Mouse (Mus musculus): ENCODE results near the gene Itga3.

The Itga3 gene

DNA sequence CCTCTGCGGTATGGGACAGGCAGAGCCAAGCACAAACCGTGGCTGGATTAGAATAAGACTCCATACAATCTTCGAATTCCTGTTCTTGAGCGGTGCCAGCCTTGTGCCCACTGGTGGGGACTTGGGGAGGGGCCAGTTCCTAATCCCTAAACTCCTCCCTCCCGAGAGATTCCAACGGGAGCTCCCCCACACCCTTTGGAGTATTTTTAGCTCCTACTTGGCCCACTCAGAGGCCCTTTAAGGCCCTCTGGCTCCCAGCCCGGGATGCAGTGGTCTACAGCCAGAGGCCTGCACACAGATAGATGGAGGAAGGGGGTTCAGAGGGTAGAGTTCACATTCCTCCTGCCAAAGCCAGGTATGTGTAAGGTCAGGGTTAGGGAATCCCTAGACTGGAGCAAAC lies 5.3 kb downstream of the Itga3 start:
- peak; percentile 65 for DNase-seq (ENCODE audit: low spot score)

DNA sequence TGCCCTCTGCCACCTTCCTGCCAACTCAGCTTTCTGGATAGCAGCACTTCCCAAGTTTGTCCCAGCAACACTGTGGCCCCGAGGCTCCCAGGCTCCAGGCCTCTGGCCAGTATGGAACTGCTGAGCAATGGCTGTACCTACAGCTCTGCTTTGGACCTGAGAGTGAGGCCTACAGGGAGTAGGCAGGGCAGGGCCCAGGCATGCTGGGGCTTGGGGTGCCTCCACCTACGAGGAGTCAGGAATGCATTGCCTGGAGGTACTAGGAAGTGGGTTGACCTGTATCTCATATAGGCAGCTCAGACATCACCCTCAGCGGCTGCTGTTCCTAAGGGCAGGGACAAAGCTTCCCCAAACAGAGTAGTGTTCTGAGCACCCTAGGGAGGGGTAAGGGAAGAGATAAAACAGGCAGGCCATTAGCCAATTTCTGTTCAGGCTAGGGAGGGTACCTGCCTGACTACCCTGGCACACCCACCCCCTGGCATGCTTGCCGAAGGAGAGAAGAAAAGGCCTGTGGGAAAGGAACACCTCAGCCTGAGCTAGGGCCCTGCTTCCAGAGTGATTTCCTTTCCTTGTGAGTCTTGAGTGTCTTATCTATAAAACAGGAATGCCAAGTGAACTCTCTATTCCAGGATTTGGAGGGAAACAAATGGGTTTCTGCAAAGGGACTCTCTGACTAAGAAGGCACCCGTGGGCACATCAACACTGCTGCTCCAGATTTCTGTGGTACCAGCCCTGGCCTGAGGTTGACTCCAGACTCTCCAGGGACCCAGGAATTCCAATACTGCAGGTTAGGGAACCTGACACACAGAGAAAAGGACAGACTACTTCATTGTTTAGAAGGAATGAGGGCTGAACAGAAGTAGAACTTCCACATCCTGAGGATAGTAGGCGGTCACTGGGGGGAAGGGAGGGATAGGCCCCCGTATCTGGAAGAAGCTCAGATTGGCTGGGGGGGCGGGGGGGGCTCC lies 6.2 kb downstream of the Itga3 start:
- DNase-seq (ENCODE audit: low spot score), result no peak

DNA sequence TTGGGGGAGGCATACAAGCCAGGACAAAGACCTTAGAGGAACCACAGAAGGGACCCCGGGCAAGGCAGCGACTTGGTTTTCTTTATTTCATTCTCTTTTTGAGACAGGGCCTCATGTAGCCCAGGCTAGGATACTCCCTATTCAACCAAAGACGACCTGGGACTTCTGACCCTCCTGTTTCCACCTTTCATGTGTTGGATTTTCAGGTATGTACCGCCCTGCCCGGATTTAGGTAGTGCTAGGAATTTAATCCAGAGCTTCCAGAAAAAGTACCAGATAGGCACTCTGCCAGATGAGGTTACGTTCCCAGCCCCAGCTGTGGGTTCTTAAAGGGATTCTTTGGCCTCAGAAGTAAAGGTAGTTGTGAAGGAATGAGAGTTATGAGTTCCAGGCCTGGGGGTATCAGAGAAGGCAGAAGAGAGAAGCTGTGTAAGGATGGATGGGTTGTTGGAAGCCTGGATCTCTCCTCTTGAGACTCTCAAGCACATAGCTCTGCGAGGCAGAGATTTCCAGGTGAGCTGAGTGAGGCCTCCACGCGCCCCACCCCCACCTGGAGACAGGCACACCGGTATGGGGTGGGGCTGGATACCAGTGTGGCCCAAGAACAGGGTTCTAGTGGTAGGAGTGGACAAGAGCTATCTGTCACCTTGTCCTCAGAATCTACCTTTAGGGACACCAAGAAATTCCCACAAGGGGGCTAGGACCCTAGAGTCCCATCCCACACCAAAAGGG lies 7.2 kb downstream of the Itga3 start:
- DNase-seq (ENCODE audit: low spot score), result no peak

DNA sequence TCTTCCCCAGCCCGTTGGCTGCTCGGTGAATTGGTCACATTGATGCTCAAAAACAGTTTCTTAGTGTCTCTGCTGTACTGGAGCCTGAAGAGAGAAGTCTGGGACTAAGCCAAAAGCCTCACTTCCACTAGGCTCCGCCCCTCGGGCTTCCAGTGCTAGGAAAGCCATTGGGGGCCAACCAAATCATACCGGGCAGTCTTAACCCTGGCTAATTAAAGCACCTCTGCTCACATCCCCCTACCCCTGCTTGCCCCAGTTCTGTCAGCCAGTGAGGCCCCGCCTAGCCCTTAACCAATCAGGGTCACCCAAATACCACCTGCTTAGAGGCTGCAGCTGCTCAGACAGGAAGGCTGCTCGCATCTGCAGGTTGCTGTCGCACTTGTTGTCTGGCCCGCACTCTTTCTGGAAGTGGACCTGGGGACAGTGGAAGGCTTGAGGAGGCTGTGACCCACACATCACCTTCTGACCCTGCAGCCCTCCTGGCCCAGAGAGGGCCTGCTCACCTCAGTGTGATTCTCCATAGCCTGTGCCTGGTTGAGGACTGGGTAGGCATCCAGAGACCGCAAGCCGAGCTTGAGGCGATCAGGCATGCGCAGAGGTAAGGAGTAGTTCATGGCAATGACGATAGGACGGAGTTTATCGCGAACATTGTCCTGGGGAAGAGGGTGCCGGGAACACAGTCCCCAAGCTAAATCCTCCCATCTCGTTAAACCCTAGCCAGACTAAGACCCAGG lies 19.7 kb downstream of the Itga3 start:
- DNase-seq (ENCODE audit: low spot score), result no peak

DNA sequence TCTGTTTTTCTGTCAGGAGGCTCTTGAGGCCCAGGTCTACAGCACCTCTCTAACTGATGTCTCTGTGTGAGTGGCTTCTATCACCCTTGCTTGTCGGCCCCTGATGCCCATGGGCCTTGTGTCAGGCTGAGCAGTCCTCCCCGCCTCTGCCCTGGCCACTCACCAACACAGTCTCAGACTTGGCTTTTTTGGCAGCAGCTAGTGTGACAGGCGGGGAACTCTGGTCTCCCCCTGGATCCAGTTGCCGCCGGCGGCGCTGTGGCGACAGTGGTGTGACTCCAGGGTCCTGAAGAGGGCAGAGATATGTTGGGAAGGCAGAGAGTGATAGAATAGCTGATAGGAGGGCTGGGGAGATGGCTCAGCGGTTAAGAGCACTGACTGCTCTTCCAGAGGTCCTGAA lies 23.5 kb downstream of the Itga3 start:
- DNase-seq (ENCODE audit: low spot score), result no peak

DNA sequence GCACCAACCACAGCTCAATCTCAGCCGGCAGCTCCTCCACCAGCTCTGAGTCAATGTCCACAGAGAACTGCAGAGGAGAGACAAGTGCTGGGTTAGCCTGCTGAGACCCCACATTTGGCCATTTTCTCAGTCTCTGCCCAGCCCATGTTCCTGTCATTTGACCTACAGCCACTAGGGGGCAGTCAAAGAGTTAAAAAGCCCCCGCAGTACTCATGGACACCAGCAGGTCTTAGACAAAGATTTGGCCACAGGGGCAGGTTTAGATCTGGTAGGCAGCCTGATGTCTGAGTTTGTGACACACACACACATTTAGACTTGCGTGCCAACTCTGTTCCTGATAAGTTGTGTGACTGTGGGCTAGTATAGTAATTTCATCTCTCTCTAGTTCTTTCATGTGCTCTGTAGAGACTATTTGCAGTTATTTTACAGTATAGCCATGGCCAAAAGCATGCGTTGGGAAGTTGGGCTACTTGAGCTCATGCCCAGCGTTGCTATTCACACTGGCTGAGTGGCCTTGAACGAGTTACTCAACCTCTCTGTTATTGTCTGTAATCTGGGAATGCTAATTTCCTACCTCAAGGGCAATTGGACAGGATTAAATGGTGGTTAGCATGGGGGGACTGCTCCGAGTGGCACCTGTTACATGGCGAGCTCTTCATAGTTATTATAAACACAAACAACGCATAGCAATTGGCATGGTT lies 29.5 kb downstream of the Itga3 start:
- DNase-seq (ENCODE audit: low spot score), result peak; percentile 64

DNA sequence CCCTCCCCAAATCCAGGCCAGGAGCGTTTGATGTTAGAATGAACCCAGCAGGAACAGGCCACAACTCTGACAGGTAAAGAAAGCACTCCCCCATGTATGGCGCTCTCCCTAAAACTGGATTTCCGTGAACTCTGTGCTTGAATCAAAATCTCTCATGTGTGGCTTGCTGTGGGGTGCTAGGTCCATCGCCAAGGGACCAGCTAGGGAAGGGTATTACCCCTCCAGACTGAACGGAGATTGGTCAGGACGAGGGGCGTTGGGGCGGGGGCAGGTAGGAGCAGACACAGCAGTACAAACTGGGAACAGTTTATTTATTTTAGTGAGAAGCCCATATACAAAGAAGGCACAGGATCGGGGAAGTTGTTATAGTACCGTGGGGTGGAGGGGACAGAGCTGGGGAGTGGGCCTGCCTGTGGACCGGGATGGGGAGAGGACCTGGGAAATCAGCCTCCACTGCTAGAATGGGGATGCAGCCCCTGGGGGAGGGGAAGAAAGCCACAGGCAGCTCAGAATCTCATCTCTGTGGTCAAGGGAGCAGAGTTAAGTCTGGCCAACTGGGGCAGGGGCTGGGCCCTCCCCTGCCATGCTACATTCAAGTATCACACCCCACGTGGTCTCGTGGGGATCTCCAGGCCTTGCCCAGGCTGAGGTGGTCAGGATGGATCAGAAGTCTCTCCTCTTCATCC lies 32.3 kb downstream of the Itga3 start:
- DNase-seq (ENCODE audit: low spot score), result no peak

DNA sequence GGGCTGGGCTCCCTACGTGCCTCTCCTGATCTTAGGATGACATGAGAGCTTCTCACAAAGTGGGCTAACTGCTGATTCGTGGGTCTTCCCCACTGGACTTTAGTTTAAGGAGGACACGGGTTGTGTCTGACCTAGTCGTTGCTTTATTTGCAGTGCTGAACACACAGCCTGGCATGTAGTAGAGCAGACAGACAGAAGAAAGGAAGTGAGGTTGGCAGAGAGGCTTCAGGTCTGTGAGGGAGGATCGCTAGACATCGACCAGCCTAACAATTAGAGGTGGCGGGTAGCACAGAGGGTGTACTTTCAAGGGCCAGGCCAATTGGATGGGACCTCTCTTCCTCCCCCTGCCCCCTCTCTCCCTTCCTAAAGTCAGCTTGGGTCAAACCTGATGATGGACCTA lies 33.0 kb downstream of the Itga3 start:
- DNase-seq (ENCODE audit: low spot score), result no peak

DNA sequence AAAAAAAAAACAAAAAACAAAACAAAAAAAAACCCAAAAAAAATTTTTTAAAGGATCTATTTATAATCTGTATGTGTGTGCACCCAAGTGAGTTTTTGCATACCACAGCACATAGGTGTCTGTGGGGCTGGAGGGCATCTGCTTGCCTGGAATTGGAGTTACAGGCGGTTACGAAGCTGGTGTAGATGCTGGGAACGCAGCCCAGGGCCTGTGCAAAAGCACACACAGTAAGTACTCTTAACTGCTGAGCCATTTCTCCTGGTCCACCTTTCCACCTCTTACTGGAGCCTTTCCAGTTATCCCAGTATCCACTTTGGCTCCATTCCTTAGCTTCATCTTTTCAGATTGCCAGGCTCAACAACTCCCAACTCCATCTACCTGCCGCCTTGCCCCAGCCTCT lies 33.5 kb downstream of the Itga3 start:
- no peak for DNase-seq (ENCODE audit: low spot score)

DNA sequence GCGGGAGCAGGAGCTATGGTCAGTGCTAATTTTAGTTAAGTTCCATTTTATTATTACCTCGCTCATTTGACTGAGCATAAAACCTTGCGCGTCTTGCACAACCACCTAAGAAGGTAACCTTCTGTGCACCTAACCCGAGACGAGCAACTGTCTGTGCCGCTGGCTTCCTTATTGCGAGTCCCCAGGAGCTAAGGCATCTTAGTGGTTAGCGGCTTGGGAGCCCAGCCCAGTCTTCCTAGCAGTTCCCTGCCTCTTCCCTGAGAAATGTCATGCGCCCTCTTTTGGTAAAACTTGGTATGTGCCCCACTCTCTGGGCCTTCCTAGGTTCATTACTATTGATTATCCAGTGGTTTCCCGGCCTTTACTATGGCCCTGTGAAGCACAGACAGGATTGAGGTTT lies 34.5 kb downstream of the Itga3 start:
- DNase-seq (ENCODE audit: low spot score), result peak; percentile 88

DNA sequence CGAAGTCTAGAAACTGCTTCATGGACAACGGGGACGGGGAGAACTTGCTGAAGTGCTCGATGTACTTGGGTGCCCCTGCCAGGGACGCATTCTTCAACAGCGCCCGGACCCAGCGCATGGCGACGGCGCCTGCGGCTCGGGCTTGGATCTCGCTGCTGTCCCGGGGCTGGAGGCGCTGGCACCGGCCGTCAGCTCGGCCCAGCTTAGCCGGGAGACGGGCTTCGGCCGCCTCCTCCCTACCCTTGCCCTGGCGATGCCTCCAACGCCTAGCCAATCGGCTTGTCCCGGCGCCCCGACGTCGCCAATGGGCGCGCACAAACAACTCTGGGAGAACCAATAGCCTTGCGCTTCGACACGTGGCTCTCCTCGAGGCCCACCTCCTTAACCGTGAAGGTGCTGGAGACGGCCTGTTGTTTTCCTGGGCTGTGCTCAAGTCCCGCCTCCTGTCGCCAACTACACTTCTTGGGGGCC lies 35.4 kb downstream of the Itga3 start, which contains the start of gene Pdk2:
Gene Pdk2, minus strand, starts transcription at position 216 of the 471 bp plus-strand sequence.
- peak; percentile 98 for DNase-seq (ENCODE audit: low spot score)

DNA sequence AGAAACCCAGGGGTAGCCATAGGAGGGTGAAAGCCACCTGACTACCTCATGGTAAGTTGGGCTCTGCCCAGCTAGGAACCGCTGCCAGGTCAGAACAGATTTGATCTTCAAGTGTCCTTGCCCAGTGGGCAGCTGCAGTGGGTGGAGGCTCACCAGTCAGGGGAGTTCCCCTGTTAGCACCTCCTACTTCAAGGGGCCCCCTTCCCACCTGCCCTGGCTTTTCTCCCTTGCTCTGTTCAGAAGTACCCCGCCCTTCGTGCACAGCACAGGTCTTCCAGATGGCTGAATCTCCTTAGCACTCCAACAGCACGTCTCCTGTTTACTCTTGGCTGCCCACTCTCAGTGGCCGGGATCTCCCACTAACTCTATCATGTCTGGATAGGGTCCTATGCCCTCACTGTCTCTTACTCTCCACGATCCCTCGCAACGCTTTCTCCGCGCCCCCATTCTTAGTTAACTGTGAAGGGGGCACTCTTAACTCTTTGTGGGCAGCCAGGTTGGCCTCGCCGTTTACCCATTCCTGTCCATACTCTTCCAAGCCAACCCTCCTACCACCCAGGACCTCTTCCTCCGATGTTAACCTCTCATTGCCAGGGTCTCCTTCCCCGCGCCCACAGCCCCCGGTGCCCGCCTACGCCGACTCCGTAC lies 36.0 kb downstream of the Itga3 start:
- peak; percentile 84 for DNase-seq (ENCODE audit: low spot score)

DNA sequence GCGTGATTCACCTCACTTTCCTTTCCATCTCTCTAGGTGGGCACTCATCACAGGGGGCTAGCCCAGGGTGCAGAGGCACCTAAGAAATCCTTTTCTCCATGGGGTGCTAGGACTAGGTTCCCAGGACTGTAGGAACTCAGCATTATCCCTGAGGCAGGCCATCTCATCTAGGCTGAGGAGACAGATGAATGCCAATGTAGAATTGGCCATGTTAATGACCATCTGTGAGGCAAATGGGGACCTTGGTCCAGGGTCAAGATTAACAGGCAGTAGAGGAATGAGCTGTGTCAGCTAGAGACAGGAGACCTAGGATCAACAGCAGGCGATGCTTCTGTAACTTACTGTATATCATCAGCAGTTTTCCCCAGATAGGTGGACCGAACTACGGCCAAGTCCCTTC lies 36.8 kb downstream of the Itga3 start:
- DNase-seq (ENCODE audit: low spot score), result no peak

DNA sequence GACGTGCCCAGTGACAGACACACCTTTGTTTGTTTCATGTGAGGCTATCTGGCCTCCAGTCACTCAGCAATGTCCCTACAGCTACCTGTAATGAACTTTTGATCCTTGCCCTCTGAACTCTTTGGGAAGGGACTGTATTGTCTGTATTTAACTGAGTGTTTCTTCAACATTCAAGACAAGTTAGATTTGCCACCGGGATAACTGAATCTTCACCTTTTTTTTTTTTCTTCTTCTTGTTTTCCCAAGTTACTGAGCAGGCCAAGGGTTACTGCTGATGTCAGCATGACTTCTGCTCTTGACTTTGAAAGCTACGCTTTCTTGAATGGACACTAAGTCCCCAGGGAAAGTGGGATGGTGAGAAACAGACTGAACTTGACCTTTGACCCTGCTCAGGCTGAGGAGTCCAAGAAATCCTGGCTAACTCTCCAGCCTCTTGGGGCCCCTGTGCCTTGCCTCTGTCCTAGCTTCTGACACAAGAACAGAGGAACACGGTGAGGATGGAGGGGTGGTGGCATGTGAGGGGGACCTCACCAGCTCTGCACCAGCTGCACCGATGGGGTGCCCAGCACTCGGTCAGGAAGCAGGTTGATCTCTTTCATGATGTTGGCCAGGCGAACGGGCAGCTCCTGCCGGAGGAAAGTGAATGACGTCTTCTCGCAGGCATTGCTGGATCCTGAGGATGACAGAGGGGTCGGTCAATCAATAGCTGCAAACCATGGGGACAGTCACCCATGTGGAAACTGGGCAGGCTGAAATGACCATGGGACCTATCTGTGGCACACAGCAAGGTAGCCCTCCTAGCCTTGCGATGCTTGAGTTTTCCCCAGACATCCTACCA lies 37.6 kb downstream of the Itga3 start:
- no peak for DNase-seq (ENCODE audit: low spot score)

DNA sequence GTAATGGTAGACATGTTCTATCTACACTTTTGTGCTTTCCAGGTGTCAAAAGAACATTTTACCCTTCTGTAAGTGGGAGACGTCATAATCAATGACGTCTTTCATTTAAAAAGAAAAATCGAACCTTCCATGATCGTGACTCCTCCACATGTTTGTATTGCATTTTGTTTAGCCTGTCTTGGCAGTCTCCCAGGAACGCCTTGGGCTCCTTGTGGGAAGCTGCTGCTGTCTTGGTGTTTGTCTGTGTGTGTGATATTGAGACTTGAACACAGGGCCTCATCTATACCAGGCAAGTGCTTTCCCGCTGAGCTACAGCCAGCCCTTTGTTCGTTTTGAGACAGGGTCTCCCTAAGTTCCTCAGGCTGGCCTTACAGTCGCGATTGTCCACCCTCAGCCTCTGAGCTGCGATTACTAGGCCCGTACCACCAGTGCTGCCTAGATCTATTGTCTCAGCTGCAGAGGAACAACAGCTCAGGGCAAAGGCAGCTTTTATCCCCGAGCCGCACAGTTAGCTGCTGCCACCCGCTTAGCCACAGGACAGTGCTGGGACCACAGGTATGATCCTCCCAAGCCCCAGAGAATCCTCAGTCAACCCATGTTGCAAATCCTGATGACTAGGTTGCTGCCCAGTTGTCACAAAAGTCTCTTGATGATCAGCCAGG lies 38.3 kb downstream of the Itga3 start:
- DNase-seq (ENCODE audit: low spot score), result no peak

DNA sequence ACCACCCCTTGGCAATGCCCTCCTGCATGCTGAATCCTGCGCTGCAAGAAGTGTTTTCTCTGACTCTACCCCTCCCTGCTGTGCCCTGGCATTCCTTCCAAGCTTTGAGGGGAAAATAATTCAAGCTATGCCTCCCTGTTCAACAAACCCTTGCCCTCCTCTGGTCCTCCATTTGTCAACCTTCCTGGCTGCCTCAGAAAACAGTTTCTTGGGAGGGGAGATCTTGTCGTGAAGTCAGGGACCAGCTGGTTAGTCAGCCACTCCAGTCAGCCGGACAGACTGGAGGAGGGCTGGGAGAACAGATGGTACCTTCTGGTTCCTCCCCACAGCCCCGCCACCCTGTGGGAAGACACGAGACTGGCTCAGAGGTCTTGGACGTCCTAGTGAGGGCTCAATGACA lies 39.3 kb downstream of the Itga3 start:
- DNase-seq (ENCODE audit: low spot score), result no peak

DNA sequence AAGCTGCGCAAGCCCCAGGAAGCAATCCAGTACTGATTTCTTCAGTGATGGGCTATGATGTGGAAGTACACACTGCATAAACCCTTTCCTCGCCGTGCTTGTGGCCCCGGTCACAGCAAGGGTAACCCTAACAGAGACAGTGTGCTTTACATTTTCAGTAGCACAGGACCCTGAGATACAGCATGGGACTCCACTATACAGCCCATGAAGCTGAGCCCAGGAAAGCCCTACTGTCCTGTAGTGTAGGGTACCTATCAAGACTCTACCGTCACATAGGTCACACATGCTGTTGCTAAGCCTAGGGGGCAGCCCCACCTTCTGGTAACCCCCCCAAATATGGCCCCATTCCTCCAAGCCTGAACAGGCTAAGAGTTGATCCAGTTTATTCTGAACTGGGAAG lies 40.1 kb downstream of the Itga3 start:
- DNase-seq (ENCODE audit: low spot score), result no peak

DNA sequence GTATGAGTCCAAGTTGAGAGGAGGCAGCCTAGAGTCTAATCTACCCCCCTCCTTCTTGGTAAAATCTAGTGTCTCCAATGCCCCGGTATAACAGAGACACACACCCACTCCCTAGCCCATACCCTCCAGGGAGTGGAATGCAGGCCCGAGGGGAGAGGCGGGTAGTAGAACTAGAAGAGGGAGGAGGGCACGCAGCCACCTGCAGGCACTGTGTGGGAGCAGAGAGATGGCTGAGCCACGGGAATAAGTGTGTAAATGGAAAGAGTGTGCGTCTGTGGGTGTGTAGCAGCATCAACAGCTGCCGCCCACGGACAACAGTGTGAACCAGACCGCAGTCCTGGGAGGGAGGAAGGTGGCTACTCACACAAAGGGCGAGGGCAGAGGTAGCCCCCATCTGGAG lies 41.7 kb downstream of the Itga3 start:
- no peak for DNase-seq (ENCODE audit: low spot score)

DNA sequence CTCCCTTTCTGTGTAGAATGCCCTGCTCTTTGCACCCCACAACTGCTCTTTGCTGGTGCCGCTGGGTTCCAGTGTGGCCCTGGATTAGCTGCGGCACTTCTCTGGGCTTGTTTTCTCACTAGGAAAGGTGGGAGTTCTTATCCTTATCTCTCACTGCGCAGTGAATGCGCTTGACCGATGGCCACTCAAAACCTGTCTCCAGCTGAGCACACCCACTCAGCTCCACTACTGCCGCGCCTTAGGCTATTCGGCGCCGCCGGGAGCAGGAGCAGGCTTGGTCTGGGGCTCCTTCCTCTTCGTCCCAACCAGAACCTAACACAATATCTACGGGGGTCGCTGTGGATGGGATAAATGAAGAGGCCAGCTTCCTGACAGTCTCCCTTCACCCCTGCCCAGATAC lies 43.0 kb downstream of the Itga3 start:
- DNase-seq (ENCODE audit: low spot score), result no peak
